Mouse (Mus musculus) heart, embryonic 15.5 days (tissue): ENCODE measurements around the gene En1. TPM values are rescaled to one million over a fixed set of nuclear protein-coding genes. Genes with fewer than 3 reads are reported as not detected.
A peak's percentile ranks its signal among the peaks of the same experiment; 100 is the strongest.

ENCODE experiments used
- ATAC-seq: fragments of 200-750 bp; cut with Nextera tagmentation; replicated peaks from 2 replicates; pipeline ENCODE4 v1.8.0; 2017; ENCODE audit warnings: low read depth, moderate TSS enrichment; ENCODE audit not compliant: insufficient number of reproducible peaks, insufficient read depth, low FRiP score
- H3K27ac ChIP-seq: fragments of 300-500 bp; sonication (generic); 2 replicates; pipeline ENCODE4 v1.5.1; 2015; ENCODE audit warnings: mild to moderate bottlenecking, inconsistent platforms
- H3K27me3 ChIP-seq: fragments of 300-500 bp; sonication (generic); 2 replicates; pipeline ENCODE4 v1.6.1; 2015; ENCODE audit warnings: inconsistent platforms
- H3K36me3 ChIP-seq: fragments of 300-500 bp; sonication (generic); 2 replicates; pipeline ENCODE4 v1.6.1; 2015; ENCODE audit warnings: mild to moderate bottlenecking, inconsistent platforms
- H3K4me1 ChIP-seq: fragments of 300-500 bp; sonication (generic); replicated peaks from 2 replicates; pipeline ENCODE4 v1.6.1; 2015; ENCODE audit warnings: inconsistent platforms
- H3K4me2 ChIP-seq: fragments of 300-500 bp; sonication (generic); 2 replicates; pipeline ENCODE4 v1.6.1; 2015; ENCODE audit warnings: inconsistent platforms, mild to moderate bottlenecking, moderate library complexity
- H3K4me3 ChIP-seq: fragments of 300-500 bp; sonication (generic); 2 replicates; pipeline ENCODE4 v1.5.1; 2015; ENCODE audit warnings: mild to moderate bottlenecking, inconsistent platforms
- H3K9ac ChIP-seq: fragments of 300-500 bp; sonication (generic); 2 replicates; pipeline ENCODE4 v1.6.1; 2015; ENCODE audit warnings: mild to moderate bottlenecking, inconsistent platforms
- H3K9me3 ChIP-seq: fragments of 300-500 bp; sonication (generic); replicated peaks from 2 replicates; pipeline ENCODE4 v1.6.1; 2016; ENCODE audit warnings: inconsistent platforms
- WGBS: fragments of 180-500 bp; shearing (Covaris S2); methylation state at CpG from one replicate; pipeline ENCODE4 v1.1.7; 2015; ENCODE audit warnings: mixed read lengths; 5-methylcytosine and 5-hydroxymethylcytosine counted together
- polyA plus RNA-seq: library from polyadenylated mRNA; unstranded; fragments of >200 nt; fragmentation: Nextera tagmentation; extraction: Ambion mirVana; gene quantifications from 2 replicates; pipeline ENCODE4 v1.2.1, GENCODE M21; 2015

Gene En1
- polyA plus RNA-seq, 1 experiment from 2014 or later = not detected

- H3K36me3 ChIP-seq = no peaks in the 10 kb centered on the region
- H3K4me3 ChIP-seq = no peak overlapping the region
- no peak overlapping the region for H3K4me2 ChIP-seq
- H3K9me3 ChIP-seq = no peaks in the 10 kb centered on the region
- H3K27ac ChIP-seq = no peak overlapping the region
- WGBS = 2% methylated on average over 16 of the region's 16 CpGs
- peaks cover 98% of the 10 kb centered on the region for H3K27me3 ChIP-seq
- no peak for ATAC-seq
- no peak overlapping the region for H3K9ac ChIP-seq
- H3K4me1 ChIP-seq = peaks cover 29% of the 10 kb centered on the region
These were observed 873 bp upstream of the En1 start for GRCm38 (mm10) chr1:120601253-120601836.

GRCm38 (mm10) chr1:120602876-120603655, 848 bp downstream of the En1 start:
- no peaks in the 10 kb centered on the region for H3K36me3 ChIP-seq
- H3K4me3 ChIP-seq = peak overlapping the region; percentile 57
- peak overlapping the region; percentile 95 for H3K4me2 ChIP-seq
- H3K4me1 ChIP-seq = peaks cover 29% of the 10 kb centered on the region
- whole genome bisulfite sequencing = under 1% methylated on average over 53 of the region's 83 CpGs
- peak overlapping the region; percentile 63 for H3K9ac ChIP-seq
- H3K27ac ChIP-seq = no peak overlapping the region
- no peak for ATAC-seq
- peaks cover 95% of the 10 kb centered on the region for H3K27me3 ChIP-seq
- H3K9me3 ChIP-seq = no peaks in the 10 kb centered on the region

DNA sequence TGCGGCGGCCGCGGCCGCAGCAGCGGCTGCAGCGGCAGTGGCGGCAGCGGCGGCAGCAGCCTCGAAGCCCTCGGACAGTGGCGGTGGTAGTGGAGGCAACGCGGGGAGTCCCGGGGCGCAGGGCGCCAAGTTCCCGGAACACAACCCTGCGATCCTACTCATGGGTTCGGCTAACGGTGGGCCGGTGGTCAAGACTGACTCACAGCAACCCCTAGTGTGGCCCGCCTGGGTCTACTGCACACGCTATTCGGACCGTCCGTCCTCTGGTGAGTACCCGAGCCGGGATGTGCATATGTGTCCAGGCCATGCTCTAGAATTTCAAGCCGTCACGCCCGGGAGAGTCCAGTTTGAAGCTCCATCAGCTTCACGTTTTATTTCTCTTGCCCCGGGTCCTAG, 1.4 kb downstream of the En1 start:
- WGBS = 2% methylated on average over 35 of the region's 35 CpGs
- Histone ChIP-seq H3K27ac (no peak overlapping the region), H3K9me3 (no peaks in the 10 kb centered on the region), H3K9ac (0 out of 2 replicates have a peak overlapping the region, but pooled peaks have one; percentile 63), H3K4me3 (peak overlapping the region; percentile 57), H3K27me3 (peaks cover 95% of the 10 kb centered on the region), H3K4me1 (peaks cover 29% of the 10 kb centered on the region), H3K4me2 (peak overlapping the region; percentile 95), H3K36me3 (no peaks in the 10 kb centered on the region)
- no peak for ATAC-seq

DNA sequence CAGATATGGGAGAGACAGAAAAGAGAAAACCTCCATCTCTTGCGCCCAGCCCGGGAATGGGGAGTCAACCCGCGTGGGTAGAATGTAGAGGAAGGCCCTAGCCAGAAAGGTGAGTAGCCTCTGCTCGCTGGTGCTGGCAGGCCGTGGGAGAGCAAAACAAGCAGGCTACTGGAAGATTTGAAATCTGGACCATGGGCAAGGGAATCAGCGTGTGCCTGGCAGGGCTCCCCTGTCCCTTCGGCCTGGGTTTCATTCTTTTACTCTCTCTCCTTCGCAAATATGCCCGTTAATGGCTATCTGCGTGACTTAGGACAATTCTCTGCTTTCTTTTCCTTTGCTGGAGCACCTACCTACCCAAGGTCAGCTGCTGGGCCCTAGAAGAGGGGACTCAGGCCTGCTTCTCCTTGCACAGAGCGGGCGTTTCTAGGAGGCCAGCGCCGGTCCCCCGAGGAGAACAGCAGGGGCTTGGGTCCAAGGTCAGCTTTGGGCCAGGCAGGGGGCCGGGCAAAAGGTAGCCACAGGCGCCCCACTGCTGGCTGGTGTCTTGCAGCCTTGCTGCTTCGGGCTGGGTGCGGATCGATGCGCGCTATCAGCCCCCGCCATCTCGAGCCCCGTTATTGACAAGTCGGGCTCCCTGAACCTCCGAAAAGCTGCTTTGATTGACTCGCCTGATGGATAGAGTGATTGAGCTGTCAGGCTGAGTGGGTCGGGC, 2.4 kb downstream of the En1 start:
- Histone ChIP-seq H3K9me3 (no peaks in the 10 kb centered on the region), H3K36me3 (no peaks in the 10 kb centered on the region), H3K9ac (no peak overlapping the region), H3K27me3 (peaks cover 95% of the 10 kb centered on the region), H3K4me3 (peak overlapping the region; percentile 1; the same call in 1 of the 2 replicates), H3K4me2 (no peak overlapping the region), H3K4me1 (peaks cover 29% of the 10 kb centered on the region), H3K27ac (no peak overlapping the region)
- ATAC-seq = no peak
- WGBS = 10% methylated on average over 30 of the region's 30 CpGs

DNA sequence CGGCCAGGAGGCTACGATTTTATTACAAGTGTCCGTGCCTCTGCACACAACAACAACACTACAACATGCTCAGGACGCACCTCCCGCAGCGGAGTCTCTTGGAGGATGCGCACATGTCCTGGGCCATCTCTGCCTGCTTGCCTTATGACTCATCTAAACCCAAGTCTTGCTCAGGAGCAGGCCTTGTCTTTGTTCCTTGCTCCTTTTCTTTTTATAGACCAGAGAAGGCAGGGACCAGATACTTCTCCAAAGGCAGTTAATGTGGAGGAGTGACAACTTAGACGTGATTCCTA, 2.9 kb downstream of the En1 start:
- peaks cover 29% of the 10 kb centered on the region for H3K4me1 ChIP-seq
- ATAC-seq = no peak
- no peak overlapping the region for H3K27ac ChIP-seq

GRCm38 (mm10) chr1:120605521-120606310, 3.5 kb downstream of the En1 start:
- WGBS = 11% methylated on average over 6 of the region's 6 CpGs
- Histone ChIP-seq H3K4me2 (no peak overlapping the region), H3K27me3 (peaks cover 95% of the 10 kb centered on the region), H3K27ac (no peak overlapping the region), H3K4me1 (peaks cover 29% of the 10 kb centered on the region), H3K4me3 (no peak overlapping the region), H3K9me3 (no peaks in the 10 kb centered on the region), H3K9ac (no peak overlapping the region), H3K36me3 (no peaks in the 10 kb centered on the region)
- no peak for ATAC-seq

More for the DNA sequence above, 2.9 kb downstream of the En1 start:
- Histone ChIP-seq H3K27me3 (peaks cover 95% of the 10 kb centered on the region), H3K36me3 (no peaks in the 10 kb centered on the region), H3K9me3 (no peaks in the 10 kb centered on the region), H3K9ac (no peak overlapping the region), H3K4me3 (peak overlapping the region; percentile 1; the same call in 1 of the 2 replicates), H3K4me2 (no peak overlapping the region)
- WGBS = 6% methylated on average over 8 of the region's 8 CpGs

- H3K27ac ChIP-seq = no peak overlapping the region
- peak overlapping the region; percentile 32 for H3K4me3 ChIP-seq
- WGBS = 1% methylated on average over 50 of the region's 52 CpGs
- peaks cover 95% of the 10 kb centered on the region for H3K27me3 ChIP-seq
- H3K9me3 ChIP-seq = no peaks in the 10 kb centered on the region
- peaks cover 28% of the 10 kb centered on the region for H3K4me1 ChIP-seq
- ATAC-seq = no peak
- no peaks in the 10 kb centered on the region for H3K36me3 ChIP-seq
- H3K9ac ChIP-seq = no peak overlapping the region
- peak overlapping the region; percentile 51 for H3K4me2 ChIP-seq
These were observed 4.7 kb downstream of the En1 start for GRCm38 (mm10) chr1:120606641-120607575.

GRCm38 (mm10) chr1:120607576-120608400, 5.6 kb downstream of the En1 start:
- H3K9ac ChIP-seq = no peak overlapping the region
- H3K4me3 ChIP-seq = no peak overlapping the region
- ATAC-seq = no peak
- H3K36me3 ChIP-seq = no peaks in the 10 kb centered on the region
- no peaks in the 10 kb centered on the region for H3K9me3 ChIP-seq
- H3K27me3 ChIP-seq = peaks cover 97% of the 10 kb centered on the region
- no peak overlapping the region for H3K4me2 ChIP-seq
- WGBS = 16% methylated on average over 11 of the region's 11 CpGs
- peaks cover 21% of the 10 kb centered on the region for H3K4me1 ChIP-seq
- no peak overlapping the region for H3K27ac ChIP-seq

DNA sequence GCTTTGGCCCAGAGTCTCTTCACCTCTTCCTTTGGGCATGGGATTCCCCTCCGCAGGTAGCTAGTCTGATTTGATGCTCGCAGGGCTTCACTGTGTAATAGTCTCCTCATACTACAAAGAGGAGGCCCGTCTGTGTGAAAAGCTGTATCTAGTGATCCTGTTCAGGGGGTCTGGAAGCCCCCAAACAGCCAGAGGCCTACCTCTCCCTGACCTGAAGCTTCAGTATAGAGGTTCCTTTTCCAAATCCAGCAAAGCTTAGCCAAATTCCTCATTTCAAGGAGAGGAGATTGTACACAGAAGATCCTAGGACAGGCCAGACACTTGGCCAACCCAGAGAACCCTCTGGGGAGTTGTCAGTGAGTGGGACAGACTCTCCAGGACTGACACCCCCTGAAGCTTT, 6.2 kb downstream of the En1 start:
- H3K9me3 ChIP-seq = no peaks in the 10 kb centered on the region
- peaks cover 16% of the 10 kb centered on the region for H3K4me1 ChIP-seq
- 32% methylated on average over 3 of the region's 3 CpGs for WGBS
- H3K36me3 ChIP-seq = no peaks in the 10 kb centered on the region
- H3K9ac ChIP-seq = no peak overlapping the region
- H3K27me3 ChIP-seq = peaks cover 97% of the 10 kb centered on the region
- H3K4me3 ChIP-seq = no peak overlapping the region
- H3K27ac ChIP-seq = no peak overlapping the region
- H3K4me2 ChIP-seq = no peak overlapping the region
- ATAC-seq = no peak

- no peaks in the 10 kb centered on the region for H3K9me3 ChIP-seq
- H3K27ac ChIP-seq = no peak overlapping the region
- peaks cover 97% of the 10 kb centered on the region for H3K27me3 ChIP-seq
- H3K4me1 ChIP-seq = peaks cover 23% of the 10 kb centered on the region
- H3K4me2 ChIP-seq = no peak overlapping the region
- no peak overlapping the region for H3K4me3 ChIP-seq
- whole genome bisulfite sequencing = 4% methylated on average over 6 of the region's 6 CpGs
- no peaks in the 10 kb centered on the region for H3K36me3 ChIP-seq
- no peak for ATAC-seq
- no peak overlapping the region for H3K9ac ChIP-seq
These were observed 7.4 kb downstream of the En1 start for GRCm38 (mm10) chr1:120609611-120610010.
